In genomic region chr13:55535191-55535590, GRCm38 (mm10) we compare ENCODE assay signal across 9 mouse cellular contexts. TPM values are rescaled to one million over a fixed set of nuclear protein-coding genes. Genes with fewer than 3 reads are reported as not detected.
DNase-seq lines count a peak whose midpoint lies in the region; ATAC-seq lines count a peak whose summit lies in the region.
"Had no signal": no experiment of that assay in that cellular context is flagged by ENCODE, and none has a peak within 500 bp of the region (broad histone marks: within the 10 kb centered on the region; RNA-seq: fewer than 3 reads in every experiment).

No protein-coding gene starts in this region.

- peak; percentile 55 for DNase-seq in cerebellum, adult 9-11 months
- DNase-seq in cerebellum, adult 18-20 months: no peak
- no peak for DNase-seq in neural tube, embryonic 11.5 days (ENCODE audit: low spot score)
- DNase-seq in neural tube, embryonic 10.5 days (ENCODE audit: extremely low spot score, low spot score): no peak
- DNase-seq in liver, embryonic 13.5 days: no peak
- DNase-seq in right cerebral cortex, postnatal 10 days (ENCODE audit: low spot score in 2 of 2): no peak
- no peak for DNase-seq in adrenal gland, adult 8-10 months
- DNase-seq in thymus, postnatal 25 days: no peak
- DNase-seq: kidney, postnatal 14 days had no signal

- WGBS in neural tube, embryonic 11.5 days: 96% methylated on average over 15 of the region's 15 CpGs
- 87% methylated on average over 15 of the region's 15 CpGs for WGBS in liver, embryonic 13.5 days (ENCODE audit: insufficient replicate concordance)

- H3K4me1 ChIP-seq in neural tube, embryonic 11.5 days (ENCODE audit: control insufficient read depth, insufficient read depth, low read length): peaks cover 4% of the 10 kb centered on the region; the same call in 1 of the 2 replicates
- peaks cover 31% of the 10 kb centered on the region for H3K4me1 ChIP-seq in liver, embryonic 13.5 days (replicated peaks)

- no peak for ATAC-seq in neural tube, embryonic 11.5 days (ENCODE audit: insufficient read depth, low FRiP score, low TSS enrichment)
- ATAC-seq in liver, embryonic 13.5 days (ENCODE audit: low read depth): no peak

- no peaks in the 10 kb centered on the region for H3K27me3 ChIP-seq in neural tube, embryonic 11.5 days (ENCODE audit: control insufficient read depth, insufficient read depth, low read length)
- no peaks in the 10 kb centered on the region for H3K27me3 ChIP-seq in liver, embryonic 13.5 days

- H3K4me2 ChIP-seq in neural tube, embryonic 11.5 days (ENCODE audit: low read depth): peak overlapping the region; percentile 87
- peak overlapping the region; percentile 97 for H3K4me2 ChIP-seq in liver, embryonic 13.5 days

- peaks cover 17% of the 10 kb centered on the region for H3K36me3 ChIP-seq in neural tube, embryonic 11.5 days (ENCODE audit: control insufficient read depth, insufficient read depth, low read length)
- H3K36me3 ChIP-seq in liver, embryonic 13.5 days: peaks cover 65% of the 10 kb centered on the region

- no peaks in the 10 kb centered on the region for H3K9me3 ChIP-seq in neural tube, embryonic 11.5 days (ENCODE audit: control insufficient read depth, low read length)
- no peaks in the 10 kb centered on the region for H3K9me3 ChIP-seq in liver, embryonic 13.5 days (replicated peaks)

- H3K4me3 ChIP-seq in neural tube, embryonic 11.5 days (ENCODE audit: low read depth, low read length): peak overlapping the region; percentile 89
- peak overlapping the region; percentile 91 for H3K4me3 ChIP-seq in liver, embryonic 13.5 days (replicated peaks)

- H3K9ac ChIP-seq in neural tube, embryonic 11.5 days (ENCODE audit: low read length): no peak overlapping the region
- H3K9ac ChIP-seq in liver, embryonic 13.5 days: peak overlapping the region; percentile 83

- H3K27ac ChIP-seq in neural tube, embryonic 11.5 days (ENCODE audit: low read depth, low read length): no peak overlapping the region
- no peak overlapping the region for H3K27ac ChIP-seq in liver, embryonic 13.5 days

RNA-seq across cellular contexts. Expression of gene Ddx41, which starts 1.3 kb away (rescaled TPM):
- polyA plus RNA-seq in neural tube, embryonic 11.5 days (2014; fragmentation: Nextera tagmentation; extraction: Ambion mirVana): 74.5 and 76.3 TPM in 2 replicates
- polyA plus RNA-seq in liver, embryonic 13.5 days (2015; fragmentation: Nextera tagmentation; extraction: Ambion mirVana): 31.7 and 32.8 TPM in 2 replicates
- total RNA-seq in adrenal gland, adult 8-10 months (2022): 10 to 100 TPM; 47.0 to 58.7 (median 52.7) TPM

RNA-seq across cellular contexts. Expression of gene Dok3, which starts 6.1 kb away (rescaled TPM):
- polyA plus RNA-seq in neural tube, embryonic 11.5 days (2014; fragmentation: Nextera tagmentation; extraction: Ambion mirVana): 2.6 and 2.7 TPM in 2 replicates
- polyA plus RNA-seq in liver, embryonic 13.5 days (2015; fragmentation: Nextera tagmentation; extraction: Ambion mirVana): 3.4 and 3.8 TPM in 2 replicates
- total RNA-seq in adrenal gland, adult 8-10 months (2022): 1 to 10 TPM; 4.0 to 7.2 (median 4.7) TPM

RNA-seq across cellular contexts. Expression of gene Pdlim7, which starts 21.7 kb away (rescaled TPM):
- polyA plus RNA-seq in neural tube, embryonic 11.5 days (2014; fragmentation: Nextera tagmentation; extraction: Ambion mirVana): 165 and 172 TPM in 2 replicates
- polyA plus RNA-seq in liver, embryonic 13.5 days (2015; fragmentation: Nextera tagmentation; extraction: Ambion mirVana): 27.5 and 28.8 TPM in 2 replicates
- total RNA-seq in adrenal gland, adult 8-10 months (2022): 10 to 100 TPM; 10.9 to 23.8 (median 18.3) TPM

RNA-seq across cellular contexts. Expression of gene Fam193b, which starts 35.7 kb away (rescaled TPM):
- polyA plus RNA-seq in neural tube, embryonic 11.5 days (2014; fragmentation: Nextera tagmentation; extraction: Ambion mirVana): 44.6 and 51.0 TPM in 2 replicates
- polyA plus RNA-seq in liver, embryonic 13.5 days (2015; fragmentation: Nextera tagmentation; extraction: Ambion mirVana): 7.9 and 8.8 TPM in 2 replicates
- 100 to 1,000 TPM in 1 of 4 experiments, 10 to 100 TPM in 3; 47.1 to 102 (median 72.8) TPM for total RNA-seq in adrenal gland, adult 8-10 months (2022)

RNA-seq across cellular contexts. Expression of gene Tmed9, which starts 38.3 kb away (rescaled TPM):
- 51.6 and 59.0 TPM in 2 replicates for polyA plus RNA-seq in neural tube, embryonic 11.5 days (2014; fragmentation: Nextera tagmentation; extraction: Ambion mirVana)
- polyA plus RNA-seq in liver, embryonic 13.5 days (2015; fragmentation: Nextera tagmentation; extraction: Ambion mirVana): 65.0 and 72.6 TPM in 2 replicates
- total RNA-seq in adrenal gland, adult 8-10 months (2022): 100 to 1,000 TPM; 177 to 220 (median 189) TPM
